Mouse (Mus musculus): Measurements from ENCODE around the gene P4htm. TPM values are rescaled to one million over a fixed set of nuclear protein-coding genes. Genes with fewer than 3 reads are reported as not detected.
"Not testable (repeated sequence)": the region's sequence is repeated elsewhere in the genome, so short reads cannot be mapped to it uniquely, and the experiment has no call there.

The P4htm gene
- total and polyA plus RNA-seq, 2 experiments from 2014 or later, result 39.3 to 39.9 TPM

- no peaks in the 10 kb centered on the region for H3K27me3 ChIP-seq (ENCODE audit: insufficient read depth, low read length)
- H3K4me3 ChIP-seq (ENCODE audit: low read depth, low read length), result no peak overlapping the region
- TF ChIP-seq CTCF (IDR thresholded peaks at IDR 0.05; ENCODE audit: low read depth), result no peak
- WGBS, result 81% methylated on average over 4 of the region's 4 CpGs
- no peaks in the 10 kb centered on the region for H3K36me3 ChIP-seq (ENCODE audit: insufficient read depth)
- no peak overlapping the region for H3K9ac ChIP-seq
- no peak overlapping the region for H3K4me2 ChIP-seq (ENCODE audit: low read depth)
- no peaks in the 10 kb centered on the region for H3K4me1 ChIP-seq (ENCODE audit: insufficient read depth)
- H3K27ac ChIP-seq (ENCODE audit: low read depth, low read length), result no peak overlapping the region
- DNase-seq, result no peak
- H3K9me3 ChIP-seq (ENCODE audit: low read length), result no peaks in the 10 kb centered on the region
- no peak for ATAC-seq
Observed at GRCm38 (mm10) chr9:108628141-108628540, 30.7 kb upstream of the P4htm start.

DNA sequence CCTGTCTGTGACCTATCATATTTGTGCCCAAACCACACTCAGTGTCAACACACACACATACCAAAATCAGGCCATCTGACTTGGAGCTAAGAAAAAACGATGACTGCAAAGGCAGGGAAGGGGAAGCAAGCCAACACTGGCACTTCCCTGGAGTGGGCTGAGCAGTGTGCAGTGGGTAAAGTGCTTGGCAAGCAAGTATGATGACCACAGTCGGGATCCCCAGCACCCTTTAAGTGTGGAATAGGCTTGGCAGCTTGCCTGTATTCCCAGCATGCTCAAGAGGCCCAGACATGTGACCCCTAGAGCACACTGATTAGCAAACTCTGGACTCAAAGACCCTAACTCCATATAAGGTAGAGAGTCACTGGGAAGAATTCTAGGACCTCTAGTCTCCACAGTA lies 29.0 kb upstream of the P4htm start:
- Histone ChIP-seq H3K4me3 (ENCODE audit: low read depth, low read length) (no peak overlapping the region), H3K9ac (no peak overlapping the region), H3K27me3 (ENCODE audit: insufficient read depth, low read length) (no peaks in the 10 kb centered on the region), H3K4me2 (ENCODE audit: low read depth) (no peak overlapping the region), H3K4me1 (ENCODE audit: insufficient read depth) (no peaks in the 10 kb centered on the region), H3K27ac (ENCODE audit: low read depth, low read length) (no peak overlapping the region), H3K9me3 (ENCODE audit: low read length) (no peaks in the 10 kb centered on the region), H3K36me3 (ENCODE audit: insufficient read depth) (no peaks in the 10 kb centered on the region)
- DNase-seq (no peak), ATAC-seq (no peak)
- no peak for TF ChIP-seq CTCF (IDR thresholded peaks at IDR 0.05; ENCODE audit: low read depth)
- 55% methylated on average over 2 of the region's 2 CpGs for WGBS

DNA sequence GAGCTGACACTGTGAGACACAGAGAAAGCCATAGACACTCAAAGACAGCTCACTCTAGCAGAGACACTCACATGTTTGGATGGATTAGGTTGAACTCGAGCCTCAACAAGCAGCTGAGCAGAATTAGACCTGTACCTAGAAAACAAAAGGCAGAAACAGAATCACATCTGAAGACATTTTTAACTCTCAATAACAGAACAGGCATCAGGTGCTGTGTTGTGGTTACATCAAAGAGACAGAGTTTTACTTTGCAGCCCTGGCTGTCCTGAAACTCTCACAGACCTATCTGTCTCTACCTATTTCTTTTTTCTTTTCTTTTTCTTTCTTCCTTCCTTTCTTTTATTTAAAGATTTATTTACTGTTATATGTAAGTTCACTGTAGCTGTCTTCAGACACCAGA lies 19.8 kb upstream of the P4htm start:
- TF ChIP-seq CTCF (IDR thresholded peaks at IDR 0.05; ENCODE audit: low read depth), result no peak
- Histone ChIP-seq H3K4me3 (ENCODE audit: low read depth, low read length) (no peak overlapping the region), H3K9ac (no peak overlapping the region), H3K36me3 (ENCODE audit: insufficient read depth) (peaks cover 47% of the 10 kb centered on the region), H3K27me3 (ENCODE audit: insufficient read depth, low read length) (no peaks in the 10 kb centered on the region), H3K4me1 (ENCODE audit: insufficient read depth) (no peaks in the 10 kb centered on the region), H3K9me3 (ENCODE audit: low read length) (no peaks in the 10 kb centered on the region), H3K27ac (ENCODE audit: low read depth, low read length) (no peak overlapping the region), H3K4me2 (ENCODE audit: low read depth) (no peak overlapping the region)
- DNase-seq (no peak), ATAC-seq (no peak)
- WGBS, result 82% methylated on average over 1 of the region's 1 CpGs

GRCm38 (mm10) chr9:108611488-108611887 lies 14.0 kb upstream of the P4htm start:
- Histone ChIP-seq H3K9ac (no peak overlapping the region), H3K4me2 (ENCODE audit: low read depth) (no peak overlapping the region), H3K27ac (ENCODE audit: low read depth, low read length) (no peak overlapping the region), H3K4me1 (ENCODE audit: insufficient read depth) (no peaks in the 10 kb centered on the region), H3K4me3 (ENCODE audit: low read depth, low read length) (no peak overlapping the region), H3K9me3 (ENCODE audit: low read length) (no peaks in the 10 kb centered on the region), H3K36me3 (ENCODE audit: insufficient read depth) (peaks cover 84% of the 10 kb centered on the region), H3K27me3 (ENCODE audit: insufficient read depth, low read length) (no peaks in the 10 kb centered on the region)
- DNase-seq (no peak), ATAC-seq (no peak)
- no peak for TF ChIP-seq CTCF (IDR thresholded peaks at IDR 0.05; ENCODE audit: low read depth)
- WGBS, result 96% methylated on average over 10 of the region's 10 CpGs

DNA sequence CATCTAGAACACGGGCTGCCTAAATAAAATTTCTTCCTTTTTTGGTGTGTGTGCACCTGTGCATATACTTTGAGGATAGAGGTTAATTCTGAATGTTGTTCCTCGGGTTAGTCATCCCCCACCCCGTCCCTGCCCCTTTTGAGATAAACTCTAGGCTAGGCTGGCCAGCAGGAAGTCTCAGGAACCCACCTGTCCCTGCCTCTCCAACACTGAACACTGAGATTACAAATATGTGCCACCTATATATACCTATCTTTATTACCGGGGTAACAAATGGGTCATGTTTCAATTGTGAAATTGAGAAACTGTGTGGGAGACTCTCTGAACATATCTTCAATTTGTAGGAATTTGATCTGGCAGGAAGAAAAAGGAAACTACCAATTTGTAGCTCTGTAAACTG lies 11.4 kb upstream of the P4htm start:
- no peak for TF ChIP-seq CTCF (IDR thresholded peaks at IDR 0.05; ENCODE audit: low read depth)
- no peak for ATAC-seq

GRCm38 (mm10) chr9:108607929-108608328 lies 10.5 kb upstream of the P4htm start:
- H3K27me3 ChIP-seq (ENCODE audit: insufficient read depth, low read length); H3K4me2 ChIP-seq (ENCODE audit: low read depth); H3K9ac ChIP-seq; ATAC-seq; H3K27ac ChIP-seq (ENCODE audit: low read depth, low read length); DNase-seq; H3K4me3 ChIP-seq (ENCODE audit: low read depth, low read length); H3K4me1 ChIP-seq (ENCODE audit: insufficient read depth); H3K9me3 ChIP-seq (ENCODE audit: low read length): not testable (repeated sequence)
- 87% methylated on average over 5 of the region's 5 CpGs for WGBS
- H3K36me3 ChIP-seq (ENCODE audit: insufficient read depth), result peaks cover 82% of the 10 kb centered on the region

More for the DNA sequence above, 11.4 kb upstream of the P4htm start:
- no peaks in the 10 kb centered on the region for H3K9me3 ChIP-seq (ENCODE audit: low read length)
- H3K27me3 ChIP-seq (ENCODE audit: insufficient read depth, low read length), result no peaks in the 10 kb centered on the region
- no peak overlapping the region for H3K9ac ChIP-seq
- 90% methylated on average over 4 of the region's 4 CpGs for WGBS
- no peak overlapping the region for H3K4me2 ChIP-seq (ENCODE audit: low read depth)
- H3K27ac ChIP-seq (ENCODE audit: low read depth, low read length), result no peak overlapping the region
- DNase-seq, result no peak
- peaks cover 82% of the 10 kb centered on the region for H3K36me3 ChIP-seq (ENCODE audit: insufficient read depth)
- no peak overlapping the region for H3K4me3 ChIP-seq (ENCODE audit: low read depth, low read length)
- no peaks in the 10 kb centered on the region for H3K4me1 ChIP-seq (ENCODE audit: insufficient read depth)

DNA sequence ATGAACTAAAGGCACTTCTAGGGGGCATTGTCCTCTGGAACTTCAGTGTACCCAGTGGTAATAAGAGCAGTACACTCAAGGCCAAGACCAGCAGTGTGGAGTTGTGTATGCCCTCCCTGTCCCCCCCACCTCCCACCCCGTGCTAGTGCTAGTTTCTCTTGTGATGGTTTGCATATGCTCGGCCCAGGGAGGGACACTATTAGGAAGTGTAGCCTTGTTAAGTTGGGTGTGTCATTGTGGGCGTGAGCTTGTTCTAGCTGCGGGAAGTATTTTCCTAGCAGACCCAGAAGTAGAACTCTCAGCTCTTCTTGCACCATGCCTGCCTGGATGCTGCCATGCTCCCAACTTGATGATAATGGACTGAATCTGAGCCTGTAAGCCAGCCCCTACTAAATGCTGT lies 4.5 kb upstream of the P4htm start:
- peaks cover 37% of the 10 kb centered on the region for H3K36me3 ChIP-seq (ENCODE audit: insufficient read depth)
- no peak for DNase-seq
- no peak overlapping the region for H3K27ac ChIP-seq (ENCODE audit: low read depth, low read length)
- no peak for TF ChIP-seq CTCF (IDR thresholded peaks at IDR 0.05; ENCODE audit: low read depth)
- no peak overlapping the region for H3K4me2 ChIP-seq (ENCODE audit: low read depth)
- no peak overlapping the region for H3K9ac ChIP-seq
- 79% methylated on average over 4 of the region's 4 CpGs for WGBS
- no peaks in the 10 kb centered on the region for H3K9me3 ChIP-seq (ENCODE audit: low read length)
- no peaks in the 10 kb centered on the region for H3K27me3 ChIP-seq (ENCODE audit: insufficient read depth, low read length)
- no peaks in the 10 kb centered on the region for H3K4me1 ChIP-seq (ENCODE audit: insufficient read depth)
- no peak overlapping the region for H3K4me3 ChIP-seq (ENCODE audit: low read depth, low read length)
- no peak for ATAC-seq

- ATAC-seq (no peak), DNase-seq (no peak)
- Histone ChIP-seq H3K27ac (ENCODE audit: low read depth, low read length) (no peak overlapping the region), H3K27me3 (ENCODE audit: insufficient read depth, low read length) (no peaks in the 10 kb centered on the region), H3K4me3 (ENCODE audit: low read depth, low read length) (no peak overlapping the region), H3K4me2 (ENCODE audit: low read depth) (no peak overlapping the region), H3K9me3 (ENCODE audit: low read length) (no peaks in the 10 kb centered on the region), H3K4me1 (ENCODE audit: insufficient read depth) (no peaks in the 10 kb centered on the region; the same call in 1 of the 2 replicates), H3K36me3 (ENCODE audit: insufficient read depth) (peaks cover 29% of the 10 kb centered on the region), H3K9ac (no peak overlapping the region)
- 59% methylated on average over 2 of the region's 2 CpGs for WGBS
- no peak for TF ChIP-seq CTCF (IDR thresholded peaks at IDR 0.05; ENCODE audit: low read depth)
Observed at GRCm38 (mm10) chr9:108600011-108600410, 2.5 kb upstream of the P4htm start.
